Mouse (Mus musculus): ENCODE results near the gene Rbp7. TPM values are rescaled to one million over a fixed set of nuclear protein-coding genes. Genes with fewer than 3 reads are reported as not detected.
"Not testable (repeated sequence)": the region's sequence is repeated elsewhere in the genome, so short reads cannot be mapped to it uniquely, and the experiment has no call there.

Rbp7 gene
- total and polyA plus RNA-seq, 2 experiments from 2014 or later = 2.2 to 64.1 TPM

DNA sequence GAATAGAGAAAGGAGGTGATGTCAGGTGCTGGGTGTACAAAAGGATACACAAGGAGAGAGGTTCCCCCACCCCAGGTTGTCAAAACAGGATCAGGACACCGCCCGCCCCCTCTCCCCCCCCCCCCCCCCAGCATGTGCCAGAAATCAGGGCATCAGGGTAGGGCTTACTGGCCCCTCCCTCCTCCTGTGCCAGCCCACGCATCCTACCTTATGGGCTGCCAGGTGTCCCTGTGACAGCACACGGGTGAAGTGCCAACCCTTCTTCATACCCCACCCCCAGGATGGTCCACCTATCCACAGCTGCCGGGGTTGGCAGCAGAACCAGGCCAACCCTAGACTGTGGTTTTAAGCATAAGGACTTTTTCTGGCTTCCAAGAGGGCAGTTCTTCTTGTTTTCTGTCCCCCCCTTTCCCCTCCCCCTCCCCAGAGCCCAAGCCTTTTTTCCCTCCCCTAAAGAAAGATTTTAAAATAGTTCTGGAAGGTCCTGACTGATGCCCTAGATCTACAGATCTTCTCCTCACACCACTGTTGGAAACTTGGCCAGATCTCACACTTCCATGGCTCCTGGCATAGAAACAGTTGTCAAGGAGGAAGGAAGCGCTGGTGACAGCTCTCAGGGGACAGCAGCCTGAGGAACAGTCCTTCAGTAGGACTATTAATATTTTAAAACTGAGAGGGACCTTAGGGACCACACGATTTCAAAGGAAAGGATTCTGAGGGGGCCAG is 7.0 kb upstream of the Rbp7 start:
- H3K4me3 ChIP-seq (ENCODE audit: low read depth, low read length) = no peak overlapping the region
- TF ChIP-seq EP300 (IDR thresholded peaks at IDR 0.05; ENCODE audit: low read depth) (no peak), CTCF (IDR thresholded peaks at IDR 0.05; ENCODE audit: low read depth) (no peak)
- no peaks in the 10 kb centered on the region for H3K9me3 ChIP-seq (replicated peaks; ENCODE audit: control insufficient read depth, low read length)
- DNase-seq (ENCODE audit: low spot score) (no peak), ATAC-seq (ENCODE audit: insufficient read depth, low read depth) (peak; percentile 31; the same call in 1 of the 2 replicates)
- WGBS = 49% methylated on average over 6 of the region's 7 CpGs
- H3K36me3 ChIP-seq (replicated peaks; ENCODE audit: control insufficient read depth, insufficient read depth, low read length) = no peaks in the 10 kb centered on the region
- H3K4me1 ChIP-seq (ENCODE audit: control insufficient read depth, insufficient read depth) = peaks cover 3% of the 10 kb centered on the region; the same call in 1 of the 2 replicates
- 0 out of 2 replicates have a peak overlapping the region, but pooled peaks have one; percentile 1 for H3K27ac ChIP-seq (ENCODE audit: low read depth)
- no peak overlapping the region for H3K4me2 ChIP-seq (ENCODE audit: low read depth, low read length)
- H3K27me3 ChIP-seq (ENCODE audit: control insufficient read depth, insufficient read depth, low read length) = no peaks in the 10 kb centered on the region
- no peak overlapping the region for H3K9ac ChIP-seq (replicated peaks; ENCODE audit: low read depth, low read length)

GRCm38 (mm10) chr4:149460475-149460874 is 5.7 kb upstream of the Rbp7 start:
- not testable (repeated sequence) for H3K9ac ChIP-seq (replicated peaks; ENCODE audit: low read depth, low read length); H3K36me3 ChIP-seq (replicated peaks; ENCODE audit: control insufficient read depth, insufficient read depth, low read length); H3K4me2 ChIP-seq (ENCODE audit: low read depth, low read length); H3K4me1 ChIP-seq (ENCODE audit: control insufficient read depth, insufficient read depth); ATAC-seq (ENCODE audit: insufficient read depth, low read depth); H3K27ac ChIP-seq (ENCODE audit: low read depth); H3K27me3 ChIP-seq (ENCODE audit: control insufficient read depth, insufficient read depth, low read length); H3K4me3 ChIP-seq (ENCODE audit: low read depth, low read length); H3K9me3 ChIP-seq (replicated peaks; ENCODE audit: control insufficient read depth, low read length); DNase-seq (ENCODE audit: low spot score)
- 94% methylated on average over 2 of the region's 2 CpGs for WGBS

GRCm38 (mm10) chr4:149459425-149459824 is 4.6 kb upstream of the Rbp7 start:
- no peak for TF ChIP-seq CTCF (IDR thresholded peaks at IDR 0.05; ENCODE audit: low read depth)
- no peak for TF ChIP-seq EP300 (IDR thresholded peaks at IDR 0.05; ENCODE audit: low read depth)
- Histone ChIP-seq H3K9ac (replicated peaks; ENCODE audit: low read depth, low read length) (no peak overlapping the region), H3K27ac (ENCODE audit: low read depth) (no peak overlapping the region), H3K4me3 (ENCODE audit: low read depth, low read length) (no peak overlapping the region), H3K27me3 (ENCODE audit: control insufficient read depth, insufficient read depth, low read length) (no peaks in the 10 kb centered on the region), H3K36me3 (replicated peaks; ENCODE audit: control insufficient read depth, insufficient read depth, low read length) (no peaks in the 10 kb centered on the region), H3K4me1 (ENCODE audit: control insufficient read depth, insufficient read depth) (peaks cover 3% of the 10 kb centered on the region; the same call in 1 of the 2 replicates), H3K4me2 (ENCODE audit: low read depth, low read length) (no peak overlapping the region), H3K9me3 (replicated peaks; ENCODE audit: control insufficient read depth, low read length) (no peaks in the 10 kb centered on the region)
- DNase-seq (ENCODE audit: low spot score) (no peak), ATAC-seq (ENCODE audit: insufficient read depth, low read depth) (no peak)
- WGBS = 65% methylated on average over 1 of the region's 1 CpGs

DNA sequence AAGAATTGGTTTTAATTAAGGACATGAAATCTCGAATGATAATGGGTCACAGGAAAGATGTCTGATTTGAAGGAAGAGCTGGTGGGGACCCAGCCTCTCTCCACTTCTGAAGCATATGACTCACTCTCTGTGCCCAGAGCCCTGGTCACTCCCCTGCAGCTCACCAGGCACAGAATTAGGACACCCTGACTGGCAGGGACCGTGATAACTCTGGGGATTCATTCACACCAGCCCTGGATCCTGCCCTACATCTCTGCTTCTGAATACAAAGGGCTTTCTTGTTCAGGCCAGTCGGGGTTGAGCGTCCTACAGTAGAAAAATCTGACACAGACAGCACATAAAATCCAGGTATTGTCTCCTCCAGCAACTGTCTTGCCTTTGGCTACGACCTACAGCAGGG is 3.7 kb upstream of the Rbp7 start:
- ATAC-seq (ENCODE audit: insufficient read depth, low read depth) = no peak
- Histone ChIP-seq H3K9me3 (replicated peaks; ENCODE audit: control insufficient read depth, low read length) (no peaks in the 10 kb centered on the region), H3K9ac (replicated peaks; ENCODE audit: low read depth, low read length) (no peak overlapping the region), H3K36me3 (replicated peaks; ENCODE audit: control insufficient read depth, insufficient read depth, low read length) (no peaks in the 10 kb centered on the region), H3K27me3 (ENCODE audit: control insufficient read depth, insufficient read depth, low read length) (no peaks in the 10 kb centered on the region), H3K4me3 (ENCODE audit: low read depth, low read length) (no peak overlapping the region), H3K4me2 (ENCODE audit: low read depth, low read length) (no peak overlapping the region), H3K27ac (ENCODE audit: low read depth) (peak overlapping the region; percentile 82), H3K4me1 (ENCODE audit: control insufficient read depth, insufficient read depth) (peaks cover 3% of the 10 kb centered on the region; the same call in 1 of the 2 replicates)
- no peak for DNase-seq (ENCODE audit: low spot score)
- TF ChIP-seq CTCF (IDR thresholded peaks at IDR 0.05; ENCODE audit: low read depth) (no peak), EP300 (IDR thresholded peaks at IDR 0.05; ENCODE audit: low read depth) (no peak)
- 56% methylated on average over 5 of the region's 5 CpGs for WGBS

GRCm38 (mm10) chr4:149457831-149458430 is 3.2 kb upstream of the Rbp7 start:
- H3K27ac ChIP-seq (ENCODE audit: low read depth) = peak overlapping the region; percentile 82

DNA sequence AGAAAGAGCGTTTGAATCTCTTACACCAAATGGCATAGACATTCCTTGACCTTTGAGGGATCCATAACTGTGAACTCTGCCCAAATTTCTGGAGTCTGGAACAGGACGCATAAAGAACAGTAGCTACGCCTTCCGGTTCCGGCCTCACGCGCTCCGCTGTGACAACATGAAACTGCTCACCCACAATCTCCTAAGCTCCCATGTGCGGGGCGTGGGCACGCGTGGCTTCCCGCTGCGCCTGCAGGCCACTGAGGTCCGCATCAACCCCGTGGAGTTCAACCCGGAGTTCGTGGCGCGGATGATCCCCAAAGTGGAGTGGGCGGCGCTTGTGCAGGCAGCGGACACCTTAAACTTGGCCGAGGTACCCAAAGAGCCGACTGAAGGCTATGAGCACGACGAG is 2.4 kb upstream of the Rbp7 start:
- WGBS = 83% methylated on average over 25 of the region's 27 CpGs
- not testable (repeated sequence) for DNase-seq (ENCODE audit: low spot score); H3K4me3 ChIP-seq (ENCODE audit: low read depth, low read length)

More at GRCm38 (mm10) chr4:149457831-149458430, 3.2 kb upstream of the Rbp7 start:
- H3K4me3 ChIP-seq (ENCODE audit: low read depth, low read length) = no peak overlapping the region
- 0 out of 2 replicates have a peak overlapping the region, but pooled peaks have one; percentile 2 for H3K4me2 ChIP-seq (ENCODE audit: low read depth, low read length)
- no peak overlapping the region for H3K9ac ChIP-seq (replicated peaks; ENCODE audit: low read depth, low read length)
- 53% methylated on average over 6 of the region's 6 CpGs for WGBS
- no peaks in the 10 kb centered on the region for H3K36me3 ChIP-seq (replicated peaks; ENCODE audit: control insufficient read depth, insufficient read depth, low read length)
- H3K4me1 ChIP-seq (ENCODE audit: control insufficient read depth, insufficient read depth) = peaks cover 3% of the 10 kb centered on the region; the same call in 1 of the 2 replicates
- no peaks in the 10 kb centered on the region for H3K9me3 ChIP-seq (replicated peaks; ENCODE audit: control insufficient read depth, low read length)
- DNase-seq (ENCODE audit: low spot score) = peak; percentile 54
- ATAC-seq (ENCODE audit: insufficient read depth, low read depth) = peak; percentile 71
- TF ChIP-seq EP300 (IDR thresholded peaks at IDR 0.05; ENCODE audit: low read depth) = peak; percentile 38; the same call in 1 of the 2 replicates
- TF ChIP-seq CTCF (IDR thresholded peaks at IDR 0.05; ENCODE audit: low read depth) = no peak
- no peaks in the 10 kb centered on the region for H3K27me3 ChIP-seq (ENCODE audit: control insufficient read depth, insufficient read depth, low read length)

More for the DNA sequence above, 2.4 kb upstream of the Rbp7 start:
- not testable (repeated sequence) for H3K27me3 ChIP-seq (ENCODE audit: control insufficient read depth, insufficient read depth, low read length); H3K4me1 ChIP-seq (ENCODE audit: control insufficient read depth, insufficient read depth); H3K4me2 ChIP-seq (ENCODE audit: low read depth, low read length); H3K9ac ChIP-seq (replicated peaks; ENCODE audit: low read depth, low read length); H3K9me3 ChIP-seq (replicated peaks; ENCODE audit: control insufficient read depth, low read length); ATAC-seq (ENCODE audit: insufficient read depth, low read depth); H3K27ac ChIP-seq (ENCODE audit: low read depth); H3K36me3 ChIP-seq (replicated peaks; ENCODE audit: control insufficient read depth, insufficient read depth, low read length)

All from heart, postnatal 0 days (tissue).